Mouse (Mus musculus) adrenal gland (tissue): Measurements from ENCODE around the gene Cxcr6.

Source experiments
- intact Hi-C: fragments of 180-260 bp; cut with DNase I; formaldehyde crosslinking; loops from one replicate; pipeline ENCODE4 v1.15.1; 2025

Gene Cxcr6

GRCm38 (mm10) chr9:123815996-123816395 is 9.7 kb downstream of the Cxcr6 start:
- intact Hi-C loops, result loop anchor here (10.0 kb wide), 1 partner anchor 231 kb away; no protein-coding TSS in a partner anchor

- intact Hi-C loops, result loop anchor here (10.0 kb wide), 1 partner anchor 234 kb away; no protein-coding TSS in a partner anchor
Observed at GRCm38 (mm10) chr9:123818601-123819000, 12.3 kb downstream of the Cxcr6 start.

GRCm38 (mm10) chr9:123826631-123827030 is 20.4 kb downstream of the Cxcr6 start:
- intact Hi-C loops, result loop anchor here (10.0 kb wide), 1 partner anchor 122 kb away; no protein-coding TSS in a partner anchor

- intact Hi-C loops, result loop anchor here (10.0 kb wide), 1 partner anchor 124 kb away; no protein-coding TSS in a partner anchor
Observed at GRCm38 (mm10) chr9:123828916-123829315, 22.6 kb downstream of the Cxcr6 start.

- intact Hi-C loops, result no loop called here
Observed at GRCm38 (mm10) chr9:123835851-123836250, 29.6 kb downstream of the Cxcr6 start.

GRCm38 (mm10) chr9:123840243-123840642 is 34.0 kb downstream of the Cxcr6 start:
- intact Hi-C loops, result no loop called here

GRCm38 (mm10) chr9:123844468-123844867 is 38.2 kb downstream of the Cxcr6 start:
- intact Hi-C loops, result no loop called here

- intact Hi-C loops, result no loop called here
Observed at GRCm38 (mm10) chr9:123845120-123845519, 38.8 kb downstream of the Cxcr6 start.

GRCm38 (mm10) chr9:123846490-123846889 is 40.2 kb downstream of the Cxcr6 start:
- intact Hi-C loops, result no loop called here

- intact Hi-C loops, result no loop called here
Observed at GRCm38 (mm10) chr9:123849976-123850695, 43.9 kb downstream of the Cxcr6 start.

- intact Hi-C loops, result no loop called here
Observed at GRCm38 (mm10) chr9:123850705-123851061, 44.4 kb downstream of the Cxcr6 start.

- intact Hi-C loops, result no loop called here
Observed at GRCm38 (mm10) chr9:123851062-123851712, 44.9 kb downstream of the Cxcr6 start.

GRCm38 (mm10) chr9:123851713-123852448 is 45.6 kb downstream of the Cxcr6 start, which contains the start of gene Fyco1:
TSS of gene Fyco1 (minus strand) at chr9:123851899.
- intact Hi-C loops, result no loop called here

- intact Hi-C loops, result no loop called here
Observed at GRCm38 (mm10) chr9:123852449-123853390, 46.4 kb downstream of the Cxcr6 start.

- intact Hi-C loops, result no loop called here
Observed at GRCm38 (mm10) chr9:123856836-123857235, 50.6 kb downstream of the Cxcr6 start.
